Mouse (Mus musculus) forebrain, embryonic 13.5 days (tissue): ENCODE measurements around the gene Ap4m1. TPM values are rescaled to one million over a fixed set of nuclear protein-coding genes. Genes with fewer than 3 reads are reported as not detected.
A peak's percentile ranks its signal among the peaks of the same experiment; 100 is the strongest.

ENCODE experiments used
- ATAC-seq: fragments of 200-750 bp; cut with Nextera tagmentation; 2 replicates; pipeline ENCODE4 v1.8.0; 2017
- H3K27ac ChIP-seq: fragments of 300-500 bp; sonication (generic); 2 replicates; pipeline ENCODE4 v1.5.1; 2015; ENCODE audit warnings: inconsistent platforms, mild to moderate bottlenecking, moderate library complexity
- H3K27me3 ChIP-seq: fragments of 300-500 bp; sonication (generic); 2 replicates; pipeline ENCODE4 v1.6.1; 2015; ENCODE audit warnings: mild to moderate bottlenecking, inconsistent platforms
- H3K36me3 ChIP-seq: fragments of 300-500 bp; sonication (generic); 2 replicates; pipeline ENCODE4 v1.6.1; 2015; ENCODE audit warnings: mild to moderate bottlenecking, inconsistent platforms; ENCODE audit not compliant: poor library complexity, severe bottlenecking
- H3K4me1 ChIP-seq: fragments of 300-500 bp; sonication (generic); 2 replicates; pipeline ENCODE4 v1.6.1; 2015; ENCODE audit warnings: inconsistent platforms
- H3K4me2 ChIP-seq: fragments of 300-500 bp; sonication (generic); 2 replicates; pipeline ENCODE4 v1.6.1; 2015; ENCODE audit warnings: inconsistent platforms, mild to moderate bottlenecking, moderate library complexity
- H3K4me3 ChIP-seq: fragments of 300-500 bp; sonication (generic); 2 replicates; pipeline ENCODE4 v1.5.1; 2015; ENCODE audit warnings: mild to moderate bottlenecking, inconsistent platforms
- H3K9ac ChIP-seq: fragments of 300-500 bp; sonication (generic); 2 replicates; pipeline ENCODE4 v1.6.1; 2015; ENCODE audit warnings: mild to moderate bottlenecking, inconsistent platforms
- H3K9me3 ChIP-seq: fragments of 300-500 bp; sonication (generic); replicated peaks from 2 replicates; pipeline ENCODE4 v1.6.1; 2016; ENCODE audit warnings: inconsistent platforms
- WGBS: fragments of 180-500 bp; shearing (Covaris S2); methylation state at CpG from one replicate; pipeline ENCODE4 v1.1.7; 2015; 5-methylcytosine and 5-hydroxymethylcytosine counted together
- polyA plus RNA-seq: library from polyadenylated mRNA; unstranded; fragments of >200 nt; fragmentation: Nextera tagmentation; extraction: Ambion mirVana; gene quantifications from 2 replicates; pipeline ENCODE4 v1.2.1, GENCODE M21; 2015

The Ap4m1 gene
- polyA plus RNA-seq, 1 experiment from 2014 or later: 29.2 TPM

DNA sequence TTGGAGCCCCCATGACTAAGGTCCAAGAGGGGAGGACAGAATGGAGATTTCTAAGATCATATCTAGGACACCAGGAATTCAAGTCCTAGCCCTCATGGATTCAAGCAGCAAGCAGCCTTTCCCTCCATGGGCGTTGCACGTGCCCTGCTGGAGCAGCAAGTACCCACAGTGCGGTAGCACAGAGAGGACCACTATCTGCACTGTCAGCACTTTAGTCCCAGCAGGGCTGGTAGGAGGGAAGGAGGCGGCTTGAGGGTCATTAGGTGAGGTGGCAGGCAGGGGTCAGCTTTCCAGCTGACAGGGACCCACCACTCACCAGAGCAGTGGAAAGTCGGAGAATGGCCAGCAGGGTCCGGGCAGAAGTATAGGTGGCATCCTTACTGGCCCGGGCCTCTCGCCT, 6.2 kb upstream of the Ap4m1 start:
- no peak overlapping the region for H3K4me3 ChIP-seq
- peaks cover 22% of the 10 kb centered on the region for H3K4me1 ChIP-seq
- ATAC-seq: no peak
- no peaks in the 10 kb centered on the region for H3K27me3 ChIP-seq
- H3K27ac ChIP-seq: no peak overlapping the region
- no peak overlapping the region for H3K4me2 ChIP-seq
- H3K36me3 ChIP-seq: peaks cover 74% of the 10 kb centered on the region
- peak overlapping the region; percentile 13; the same call in 1 of the 2 replicates for H3K9ac ChIP-seq
- no peaks in the 10 kb centered on the region for H3K9me3 ChIP-seq
- 80% methylated on average over 8 of the region's 8 CpGs for WGBS

DNA sequence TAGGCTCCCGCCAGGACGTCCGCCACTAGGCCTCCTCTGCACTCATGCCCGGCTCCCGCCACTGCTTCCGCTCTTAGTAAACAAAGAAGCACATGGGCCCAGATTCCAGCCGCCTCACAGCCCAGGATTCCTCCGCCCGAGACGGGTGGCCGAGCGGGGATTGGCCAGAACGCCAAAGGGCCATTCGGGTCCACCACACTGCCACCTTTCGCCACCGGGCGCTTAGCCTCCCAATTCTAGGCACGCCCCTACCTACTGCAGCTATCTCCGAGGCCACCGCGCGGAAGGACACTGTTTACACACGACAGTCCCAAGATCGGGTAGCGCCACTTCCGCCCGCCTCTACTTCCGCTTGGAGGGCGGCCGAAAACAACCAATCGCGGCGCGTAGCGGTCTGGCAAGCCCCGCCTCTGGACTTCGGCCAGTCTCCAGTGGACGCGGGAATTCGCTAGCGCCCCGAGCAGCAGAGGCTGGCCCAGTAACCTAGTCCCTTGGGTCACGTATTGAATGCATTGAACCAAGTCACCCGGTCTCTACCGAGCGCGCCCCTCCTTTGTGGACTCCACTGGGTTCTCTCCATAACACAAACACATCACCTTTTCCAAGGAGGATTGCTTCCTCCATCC, 753 bp upstream of the Ap4m1 start:
- H3K36me3 ChIP-seq: peaks cover 57% of the 10 kb centered on the region
- H3K9ac ChIP-seq: peak overlapping the region; percentile 79
- WGBS: under 1% methylated on average over 47 of the region's 47 CpGs
- peak overlapping the region; percentile 87 for H3K4me2 ChIP-seq
- no peaks in the 10 kb centered on the region for H3K27me3 ChIP-seq
- peak overlapping the region; percentile 78 for H3K4me3 ChIP-seq
- no peaks in the 10 kb centered on the region for H3K9me3 ChIP-seq
- peaks cover 37% of the 10 kb centered on the region for H3K4me1 ChIP-seq
- ATAC-seq: peak; percentile 88
- peak overlapping the region; percentile 95 for H3K27ac ChIP-seq

DNA sequence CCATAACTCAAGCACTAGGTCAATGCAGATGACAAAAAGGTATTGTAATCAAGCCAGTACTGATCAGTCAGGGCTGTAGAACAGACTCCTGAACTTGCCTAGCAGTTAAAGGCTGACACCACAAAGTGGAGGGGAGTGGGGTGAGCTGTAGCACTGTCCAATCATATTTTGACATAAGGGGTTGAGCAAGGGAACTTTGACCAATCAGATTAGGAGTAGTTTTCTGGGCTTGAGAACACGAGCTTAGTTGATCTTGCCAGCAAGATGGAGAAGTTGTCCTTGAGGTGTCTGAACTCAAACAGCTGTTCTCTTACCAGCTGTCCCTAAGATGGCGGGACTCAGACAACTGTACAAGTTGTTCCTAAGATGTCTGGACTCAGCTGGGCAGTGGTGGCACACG, 1.4 kb downstream of the Ap4m1 start:
- Histone ChIP-seq H3K9ac (no peak overlapping the region), H3K9me3 (no peaks in the 10 kb centered on the region), H3K36me3 (peaks cover 57% of the 10 kb centered on the region), H3K27me3 (no peaks in the 10 kb centered on the region), H3K4me3 (0 out of 2 replicates have a peak overlapping the region, but pooled peaks have one; percentile 78), H3K4me2 (peak overlapping the region; percentile 87), H3K27ac (no peak overlapping the region), H3K4me1 (peaks cover 37% of the 10 kb centered on the region)
- no peak for ATAC-seq
- 87% methylated on average over 3 of the region's 3 CpGs for WGBS

DNA sequence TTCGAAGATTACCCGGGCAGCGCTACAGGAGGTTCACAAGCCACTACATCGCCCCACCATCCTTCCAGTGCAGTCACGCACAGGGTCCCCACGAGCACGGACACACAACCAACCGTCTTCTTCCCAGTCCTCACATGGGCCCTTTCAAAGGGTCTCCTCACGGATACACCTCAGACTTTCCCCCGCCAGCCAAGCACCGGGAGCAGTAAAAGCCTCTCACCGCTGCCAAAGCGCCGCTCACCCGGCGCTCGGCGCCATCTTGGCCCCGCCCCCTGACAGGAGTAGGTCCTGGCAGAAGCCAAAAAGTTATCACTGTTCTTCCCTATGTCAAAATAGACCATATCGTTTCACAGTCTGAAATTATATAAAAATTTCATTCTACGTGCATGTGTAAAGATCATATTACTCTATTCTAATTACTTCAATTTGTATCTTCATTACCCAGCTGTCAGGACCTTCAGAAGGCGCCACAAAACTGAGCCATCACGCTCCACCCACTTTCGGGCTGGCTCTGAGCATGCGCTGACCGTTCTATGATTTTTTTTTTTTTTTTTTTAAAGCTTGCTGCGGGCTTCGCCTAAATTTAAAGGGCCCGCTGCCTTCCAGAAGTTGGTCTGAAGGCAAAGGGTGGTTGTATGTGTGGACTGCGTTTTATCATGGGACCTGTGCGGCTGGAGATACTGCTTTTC, 15.3 kb downstream of the Ap4m1 start, which contains the start of the genes Taf6 and Cnpy4:
Gene Taf6 (minus strand): TSS at position 502 of the 689 bp plus-strand sequence.
Gene Cnpy4 (plus strand): TSS at position 536 of the 689 bp plus-strand sequence.
- Histone ChIP-seq H3K27me3 (no peaks in the 10 kb centered on the region), H3K4me2 (peak within 1 kb of the TSS; percentile 74)
- WGBS: under 1% methylated on average over 31 of the region's 31 CpGs

DNA sequence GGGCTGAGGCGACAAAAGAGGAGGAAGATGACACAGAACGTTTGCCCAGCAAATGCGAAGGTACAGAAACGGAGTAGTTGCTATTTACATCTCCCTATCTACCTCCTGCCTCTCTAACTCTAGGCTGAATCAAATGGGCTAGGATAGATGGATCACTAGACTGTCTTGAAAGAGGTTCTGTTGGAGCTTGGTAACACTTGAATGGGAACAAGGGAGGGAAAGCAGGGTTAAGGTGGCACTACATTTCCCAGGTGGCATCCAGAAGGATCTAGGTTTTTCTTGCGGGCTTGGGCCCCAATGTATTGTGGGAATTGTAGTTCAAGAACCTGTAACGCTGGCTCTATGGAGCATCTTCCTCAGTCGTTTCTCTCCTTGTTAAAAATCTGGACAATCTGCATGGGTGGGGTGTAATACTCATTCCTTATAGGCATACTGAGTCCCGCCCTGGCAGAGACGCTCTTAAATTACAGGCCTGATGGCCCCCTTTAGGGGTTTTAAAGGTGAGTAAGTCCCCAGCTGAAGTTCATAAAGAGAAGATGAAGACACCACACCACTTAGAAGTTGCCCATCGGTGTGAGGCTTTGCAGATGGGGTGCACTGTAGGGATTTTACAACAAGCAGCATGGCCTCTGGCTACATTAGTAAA, 16.0 kb downstream of the Ap4m1 start:
- ATAC-seq: peak; percentile 88

More for the DNA sequence above, 15.3 kb downstream of the Ap4m1 start, which contains the start of the genes Taf6 and Cnpy4:
- H3K4me3 ChIP-seq: peak within 1 kb of the TSS; percentile 85
- peaks cover 21% of the 10 kb centered on the region for H3K4me1 ChIP-seq
- peaks cover 47% of the 10 kb centered on the region for H3K36me3 ChIP-seq
- peak within 1 kb of the TSS; percentile 65 for H3K27ac ChIP-seq
- peak; percentile 85 for ATAC-seq
- H3K9me3 ChIP-seq: no peaks in the 10 kb centered on the region
- peak within 1 kb of the TSS; percentile 79 for H3K9ac ChIP-seq

DNA sequence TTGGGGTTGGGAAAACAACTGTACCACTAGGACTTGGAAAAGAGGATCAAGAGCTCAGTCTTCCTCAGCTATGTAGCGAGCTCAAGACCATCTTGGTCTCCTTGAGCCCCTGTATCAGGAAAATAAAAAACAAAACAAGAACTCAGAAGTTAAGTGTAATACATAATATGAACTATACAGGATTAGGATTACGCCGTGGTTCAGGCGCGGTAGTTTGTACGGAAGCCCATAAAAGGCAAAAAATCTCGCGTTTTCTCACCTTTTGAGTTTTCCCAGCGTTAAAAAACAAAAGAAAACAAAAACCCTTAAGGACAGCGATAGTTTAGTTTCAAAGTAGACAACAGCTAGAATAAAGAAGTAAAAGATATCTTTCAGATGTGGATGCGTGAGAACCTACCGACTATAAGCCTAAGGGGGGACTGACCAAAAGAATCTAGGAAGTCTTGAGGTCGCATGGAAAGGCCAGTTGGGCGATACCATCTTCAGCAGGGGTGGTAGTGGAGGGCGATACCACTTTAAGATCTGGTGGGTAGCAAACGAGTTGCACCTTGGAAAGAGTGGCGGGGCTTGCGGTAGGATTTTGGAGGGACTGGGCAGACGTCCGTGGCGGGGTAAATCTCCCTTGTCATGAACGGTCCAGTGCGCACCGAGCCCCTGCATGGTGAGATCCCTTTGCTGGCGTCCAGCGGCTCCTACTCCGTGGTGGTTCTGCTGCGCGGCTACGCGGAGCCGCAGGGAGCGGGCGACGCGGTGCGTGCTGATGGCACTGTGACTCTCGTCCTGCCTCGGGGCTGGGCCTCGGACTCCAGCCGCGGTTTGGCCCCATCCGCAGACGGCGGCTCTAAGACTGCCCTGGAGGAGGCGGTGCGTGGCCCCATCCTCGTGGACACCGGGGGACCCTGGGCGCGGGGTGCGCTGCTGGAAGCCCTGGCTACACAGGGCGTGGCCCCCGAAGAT, 22.2 kb downstream of the Ap4m1 start, which contains the start of gene Mblac1:
Gene Mblac1 (plus strand): TSS at position 544 of the 957 bp plus-strand sequence.
- peak; percentile 87 for ATAC-seq
- Histone ChIP-seq H3K4me2 (peak within 1 kb of the TSS; percentile 96), H3K4me3 (peak within 1 kb of the TSS; percentile 77), H3K27me3 (no peaks in the 10 kb centered on the region), H3K27ac (peak within 1 kb of the TSS; percentile 81), H3K36me3 (peaks cover 36% of the 10 kb centered on the region), H3K9me3 (no peaks in the 10 kb centered on the region), H3K9ac (peak within 1 kb of the TSS; percentile 91), H3K4me1 (peaks cover 17% of the 10 kb centered on the region)
- WGBS: 8% methylated on average over 54 of the region's 54 CpGs

More for the DNA sequence above, 16.0 kb downstream of the Ap4m1 start:
- H3K27me3 ChIP-seq: no peaks in the 10 kb centered on the region
- H3K9me3 ChIP-seq: no peaks in the 10 kb centered on the region
- peak overlapping the region; percentile 74 for H3K4me2 ChIP-seq
- H3K4me3 ChIP-seq: peak overlapping the region; percentile 85
- H3K36me3 ChIP-seq: peaks cover 47% of the 10 kb centered on the region
- WGBS: 0% methylated on average over 10 of the region's 10 CpGs
- peak overlapping the region; percentile 79 for H3K9ac ChIP-seq
- peaks cover 21% of the 10 kb centered on the region for H3K4me1 ChIP-seq
- H3K27ac ChIP-seq: peak overlapping the region; percentile 65

DNA sequence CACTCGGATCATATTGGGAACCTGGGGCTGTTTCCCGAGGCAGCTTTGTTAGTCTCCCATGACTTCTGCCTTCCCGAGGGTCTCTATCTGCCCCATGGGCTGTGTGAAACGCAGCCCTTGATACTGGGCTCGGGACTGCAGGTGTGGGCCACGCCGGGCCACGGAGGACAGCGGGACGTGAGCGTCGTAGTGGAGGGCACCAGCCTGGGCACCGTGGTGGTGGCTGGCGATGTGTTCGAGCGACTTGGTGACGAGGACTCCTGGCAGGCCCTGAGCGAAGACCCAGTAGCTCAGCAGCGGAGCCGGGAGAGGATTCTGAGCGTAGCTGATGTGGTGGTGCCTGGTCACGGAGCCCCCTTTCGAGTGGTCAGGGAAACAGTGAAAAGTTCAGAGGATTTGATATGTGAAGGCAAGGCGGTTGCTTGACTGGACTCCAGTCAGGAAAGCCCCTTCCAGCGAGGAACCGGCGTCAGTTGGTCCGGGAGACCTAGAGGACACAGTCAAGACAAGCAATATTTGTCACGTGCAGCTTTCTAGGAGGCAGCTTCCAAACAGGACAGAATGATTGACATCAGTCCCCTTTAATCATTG, 23.0 kb downstream of the Ap4m1 start:
- Histone ChIP-seq H3K9ac (peak overlapping the region; percentile 91), H3K9me3 (no peaks in the 10 kb centered on the region), H3K4me3 (peak overlapping the region; percentile 77), H3K4me1 (peaks cover 16% of the 10 kb centered on the region), H3K36me3 (peaks cover 32% of the 10 kb centered on the region), H3K4me2 (peak overlapping the region; percentile 96), H3K27me3 (no peaks in the 10 kb centered on the region), H3K27ac (peak overlapping the region; percentile 81)
- WGBS: 2% methylated on average over 29 of the region's 29 CpGs
- peak; percentile 72 for ATAC-seq

DNA sequence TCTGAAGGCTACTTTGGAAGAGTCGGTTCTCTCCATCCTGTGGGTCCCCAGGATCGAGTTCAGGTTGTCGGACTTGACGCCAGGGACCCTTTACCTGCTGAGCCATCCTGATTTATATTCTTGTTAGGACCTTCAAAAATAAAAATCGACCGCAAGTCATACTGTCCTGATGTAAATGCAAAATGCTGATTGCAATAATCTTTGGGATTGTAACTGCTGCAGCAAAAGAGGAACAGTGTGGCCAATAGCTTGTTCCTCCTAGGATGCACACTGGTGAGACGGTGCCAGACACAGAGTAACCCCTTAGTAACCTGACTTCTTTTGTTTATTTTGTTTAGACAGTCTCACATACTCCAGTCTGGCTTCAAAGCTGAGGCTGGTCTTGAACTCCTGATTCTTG, 23.7 kb downstream of the Ap4m1 start:
- H3K4me1 ChIP-seq: peaks cover 16% of the 10 kb centered on the region
- peaks cover 28% of the 10 kb centered on the region for H3K36me3 ChIP-seq
- H3K27me3 ChIP-seq: no peaks in the 10 kb centered on the region
- 80% methylated on average over 7 of the region's 7 CpGs for WGBS
- H3K9me3 ChIP-seq: no peaks in the 10 kb centered on the region
- ATAC-seq: no peak
- H3K27ac ChIP-seq: peak overlapping the region; percentile 81; the same call in 1 of the 2 replicates
- H3K4me3 ChIP-seq: peak overlapping the region; percentile 77
- H3K4me2 ChIP-seq: peak overlapping the region; percentile 96
- peak overlapping the region; percentile 91; the same call in 1 of the 2 replicates for H3K9ac ChIP-seq

DNA sequence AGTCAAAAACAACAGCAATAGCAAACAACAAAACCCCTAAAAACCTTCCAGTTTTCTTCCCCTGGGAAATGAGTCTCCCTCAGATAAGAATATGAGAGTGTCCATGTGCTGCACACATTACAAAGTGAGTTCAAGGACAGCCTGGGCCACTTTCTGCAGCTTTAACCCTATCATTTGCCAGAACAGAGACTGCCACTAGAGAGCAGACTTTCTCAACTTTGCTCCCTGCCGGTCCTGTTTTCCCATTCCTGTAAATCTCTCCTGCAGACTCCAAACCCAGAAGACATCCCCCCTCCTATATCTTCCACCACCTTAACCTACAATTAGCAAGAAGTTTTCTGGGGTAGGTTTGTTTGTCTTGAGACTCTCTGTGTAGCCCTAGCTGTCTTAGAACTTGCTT, 27.8 kb downstream of the Ap4m1 start:
- peaks cover 10% of the 10 kb centered on the region for H3K4me1 ChIP-seq
- no peak for ATAC-seq
- WGBS: 10% methylated on average over 1 of the region's 1 CpGs

DNA sequence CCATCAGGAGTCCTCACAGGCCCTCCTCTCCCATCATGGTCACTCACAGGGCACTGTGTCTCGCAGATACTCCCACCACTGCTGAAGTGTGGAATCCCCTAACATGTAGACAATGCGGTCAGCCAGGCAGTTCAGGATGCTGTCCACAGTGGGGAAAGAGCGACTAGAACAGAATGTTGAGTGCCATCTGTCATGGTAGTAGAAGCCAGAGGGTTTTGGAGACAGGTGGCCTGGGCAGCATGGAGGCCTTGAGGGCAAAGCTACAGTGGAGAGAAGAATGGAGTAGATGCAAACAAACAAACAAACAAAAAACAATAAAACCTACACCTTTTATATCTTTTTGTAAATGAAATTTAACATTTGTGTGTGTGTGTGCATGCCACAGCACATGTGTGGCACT, 30.3 kb downstream of the Ap4m1 start:
- Histone ChIP-seq H3K9ac (no peak overlapping the region), H3K36me3 (no peaks in the 10 kb centered on the region), H3K4me1 (no peaks in the 10 kb centered on the region), H3K9me3 (peaks cover 9% of the 10 kb centered on the region; the same call in 1 of the 2 replicates), H3K4me3 (no peak overlapping the region), H3K27ac (no peak overlapping the region), H3K27me3 (no peaks in the 10 kb centered on the region), H3K4me2 (no peak overlapping the region)
- ATAC-seq: no peak
- WGBS: 83% methylated on average over 3 of the region's 3 CpGs

More for the DNA sequence above, 27.8 kb downstream of the Ap4m1 start:
- H3K9ac ChIP-seq: no peak overlapping the region
- no peaks in the 10 kb centered on the region for H3K36me3 ChIP-seq
- H3K27me3 ChIP-seq: no peaks in the 10 kb centered on the region
- no peak overlapping the region for H3K4me3 ChIP-seq
- peaks cover 3% of the 10 kb centered on the region; the same call in 1 of the 2 replicates for H3K9me3 ChIP-seq
- no peak overlapping the region for H3K27ac ChIP-seq
- H3K4me2 ChIP-seq: no peak overlapping the region

DNA sequence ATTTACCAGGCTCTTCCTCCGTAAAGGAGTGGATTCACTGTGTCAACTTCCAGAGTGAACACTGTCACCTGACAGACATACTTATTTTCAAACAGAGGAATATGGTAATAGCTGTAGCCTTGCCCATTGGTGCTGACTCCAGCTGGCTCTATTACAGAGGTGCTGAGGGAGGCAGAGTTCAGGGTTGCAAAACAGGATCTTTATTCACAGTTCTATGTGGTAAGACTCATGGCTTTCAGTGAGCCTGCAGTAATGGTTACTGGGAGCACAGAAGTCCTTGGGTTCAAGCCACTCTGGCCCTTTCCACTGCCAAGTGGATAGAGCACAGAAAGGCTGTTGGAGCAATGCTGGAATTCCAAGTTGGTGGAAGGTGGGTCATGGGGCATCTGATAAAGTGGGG, 35.5 kb downstream of the Ap4m1 start:
- Histone ChIP-seq H3K4me3 (no peak overlapping the region), H3K27ac (no peak overlapping the region), H3K27me3 (no peaks in the 10 kb centered on the region), H3K4me1 (no peaks in the 10 kb centered on the region), H3K9ac (no peak overlapping the region), H3K9me3 (peaks cover 9% of the 10 kb centered on the region; the same call in 1 of the 2 replicates), H3K36me3 (no peaks in the 10 kb centered on the region), H3K4me2 (no peak overlapping the region)
- ATAC-seq: no peak
- WGBS: 81% methylated on average over 1 of the region's 1 CpGs
